Mouse (Mus musculus) lung, postnatal 0 days (tissue): ENCODE data around the gene Ptpra.

ENCODE experiments used
- CTCF ChIP-seq: IDR thresholded peaks from 2 replicates; pipeline ENCODE4 v1.5.1; 2016; ENCODE audit warnings: antibody characterized with exemption, mild to moderate bottlenecking
- EP300 ChIP-seq: IDR thresholded peaks from 2 replicates; pipeline ENCODE4 v1.6.1; 2016; ENCODE audit warnings: antibody characterized with exemption, mild to moderate bottlenecking, control low read depth

GRCm38 (mm10) chr2:130557462-130557861 lies 107.4 kb downstream of the Ptpra start:
- TF ChIP-seq CTCF (no peak), EP300 (no peak)
